Mouse (Mus musculus): ENCODE results near the gene Slc13a2.

Gene Slc13a2

DNA sequence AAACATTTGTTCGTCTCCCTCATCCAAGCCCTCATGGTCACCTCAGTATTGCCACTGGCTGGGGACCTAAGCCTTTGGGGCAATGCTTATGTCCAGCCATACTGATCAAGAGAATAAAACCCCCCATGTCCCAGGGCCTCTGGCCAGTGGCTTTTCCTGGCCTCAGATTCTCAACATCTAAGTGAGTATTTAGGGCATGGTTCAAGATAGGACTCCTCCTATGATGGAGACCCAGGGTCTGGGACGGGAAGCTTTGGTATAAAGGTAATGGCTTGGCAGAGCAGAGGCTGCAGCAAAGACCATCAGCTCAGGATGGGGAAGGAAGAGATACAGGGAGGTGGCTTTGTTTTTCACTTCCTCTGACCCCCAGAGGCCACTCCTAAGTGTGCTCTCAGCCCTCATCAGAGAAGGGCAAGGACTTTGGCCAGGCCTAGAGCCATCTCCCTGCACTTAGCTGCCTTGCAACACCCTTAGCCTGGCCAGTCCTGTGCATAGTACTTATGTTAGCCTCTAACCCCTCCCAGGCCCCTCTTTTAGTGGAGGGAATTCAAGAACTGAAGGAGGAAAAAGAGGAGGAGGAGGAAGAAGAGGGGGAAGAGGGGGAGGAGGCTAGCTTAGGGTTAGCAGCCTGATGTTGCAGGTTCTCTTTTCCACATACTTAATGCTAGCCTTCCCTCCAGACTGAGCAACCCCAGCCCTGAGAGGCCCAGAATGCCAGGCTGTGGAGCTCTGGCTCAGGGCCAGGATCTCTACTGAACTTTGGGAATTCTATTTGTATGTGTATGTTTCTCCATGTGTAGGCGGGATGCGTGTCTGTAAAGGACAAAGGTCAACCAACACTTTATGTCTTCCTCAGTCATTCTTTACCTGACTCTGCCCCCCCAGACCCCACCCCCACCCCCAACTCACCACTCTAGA, 72.3 kb downstream of the Slc13a2 start:
- peak in 1 of 2 experiments; percentile 54 for DNase-seq

DNA sequence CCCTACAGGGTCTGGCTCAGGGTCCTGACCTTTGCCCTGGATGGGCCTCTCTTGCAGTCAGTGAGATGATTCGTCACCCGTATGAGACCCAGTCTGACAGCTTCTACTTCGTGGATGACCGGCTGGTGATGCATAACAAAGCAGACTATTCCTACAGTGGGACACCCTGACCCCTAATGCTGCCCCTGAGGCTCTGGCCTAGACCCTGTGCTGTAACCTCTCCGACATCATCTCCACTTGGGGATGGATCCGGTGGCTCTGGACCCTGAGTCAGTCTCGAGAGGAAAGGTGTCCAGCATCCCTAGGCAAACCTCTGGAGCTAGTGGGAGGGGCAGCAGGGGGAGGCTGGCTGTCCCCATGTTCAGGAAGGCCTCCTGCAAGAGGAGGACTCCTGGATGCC, 73.5 kb downstream of the Slc13a2 start:
- no peak for DNase-seq

DNA sequence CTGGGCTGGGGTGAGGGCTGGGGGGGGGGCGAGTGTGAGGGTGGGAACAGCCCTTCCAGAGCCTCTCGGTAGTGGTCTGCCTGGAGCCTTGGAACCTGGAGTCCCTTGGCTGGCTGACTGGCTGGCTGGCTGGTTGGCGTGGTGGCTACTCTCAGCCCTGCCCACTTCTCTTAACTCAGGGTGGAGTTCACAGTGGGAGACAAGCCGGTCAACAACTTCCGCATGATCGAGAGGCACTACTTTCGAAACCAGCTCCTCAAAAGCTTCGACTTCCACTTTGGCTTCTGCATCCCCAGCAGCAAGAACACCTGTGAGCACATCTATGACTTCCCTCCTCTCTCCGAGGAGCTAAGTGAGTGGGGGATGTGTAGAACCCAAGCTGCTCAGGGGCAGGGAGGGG, 74.1 kb downstream of the Slc13a2 start:
- DNase-seq: peak; percentile 84 to 87

Measured in lung, adult 18-20 months (tissue).